Mouse (Mus musculus) lung, postnatal 4 days (tissue): ENCODE measurements around the gene Rbm47.

Experiments
- DNase-seq, 2 experiments: peaks; one replicate each; pipeline ENCODE4 v3.0.0; 2021

Gene Rbm47

GRCm38 (mm10) chr5:66083350-66083749 is 89.6 kb downstream of the Rbm47 start:
- DNase-seq: peak; percentile 77 to 79

- DNase-seq: peak; percentile 47 to 62
Observed at GRCm38 (mm10) chr5:66082229-66082572, 90.7 kb downstream of the Rbm47 start.

GRCm38 (mm10) chr5:66081443-66082228 is 91.3 kb downstream of the Rbm47 start:
- DNase-seq: peak in 1 of 2 experiments; percentile 60

GRCm38 (mm10) chr5:66080529-66081220 is 92.2 kb downstream of the Rbm47 start:
- peak; percentile 47 to 65 for DNase-seq

GRCm38 (mm10) chr5:66079358-66080179 is 93.3 kb downstream of the Rbm47 start:
- no peak for DNase-seq

GRCm38 (mm10) chr5:66078491-66079012 is 94.4 kb downstream of the Rbm47 start:
- DNase-seq: no peak

GRCm38 (mm10) chr5:66077416-66077815 is 95.5 kb downstream of the Rbm47 start:
- DNase-seq: peak; percentile 67 to 85

- DNase-seq: no peak
Observed at GRCm38 (mm10) chr5:66076685-66077301, 96.1 kb downstream of the Rbm47 start.

GRCm38 (mm10) chr5:66075906-66076305 is 97.0 kb downstream of the Rbm47 start:
- no peak for DNase-seq

- peak; percentile 58 to 60 for DNase-seq
Observed at GRCm38 (mm10) chr5:66075032-66075488, 97.9 kb downstream of the Rbm47 start.

- no peak for DNase-seq
Observed at GRCm38 (mm10) chr5:66074235-66074634, 98.7 kb downstream of the Rbm47 start.

- no peak for DNase-seq
Observed at GRCm38 (mm10) chr5:66073604-66074164, 99.2 kb downstream of the Rbm47 start.

GRCm38 (mm10) chr5:66071722-66072121 is 101.2 kb downstream of the Rbm47 start:
- no peak for DNase-seq

- DNase-seq: no peak
Observed at GRCm38 (mm10) chr5:66070350-66070749, 102.6 kb downstream of the Rbm47 start.

- peak; percentile 55 to 66 for DNase-seq
Observed at GRCm38 (mm10) chr5:66069470-66070144, 103.3 kb downstream of the Rbm47 start.

- no peak for DNase-seq
Observed at GRCm38 (mm10) chr5:66069133-66069469, 103.8 kb downstream of the Rbm47 start.

GRCm38 (mm10) chr5:66068068-66068920 is 104.6 kb downstream of the Rbm47 start:
- DNase-seq: no peak

GRCm38 (mm10) chr5:66067219-66067618 is 105.7 kb downstream of the Rbm47 start:
- DNase-seq: no peak

GRCm38 (mm10) chr5:66062930-66063220 is 110.0 kb downstream of the Rbm47 start:
- DNase-seq: no peak

- no peak for DNase-seq
Observed at GRCm38 (mm10) chr5:66062046-66062929, 110.6 kb downstream of the Rbm47 start.
